Mouse (Mus musculus): Measurements from ENCODE around the gene Mas1. TPM values are rescaled to one million over a fixed set of nuclear protein-coding genes. Genes with fewer than 3 reads are reported as not detected.
A peak's percentile ranks its signal among the peaks of the same experiment; 100 is the strongest.

The Mas1 gene
- total RNA-seq, 1 experiment = not detected

- peaks cover 0 to 2% of the 10 kb centered on the region in 2 experiments; a peak in 1 of 4 replicates for H3K4me1 ChIP-seq (ENCODE audit: control insufficient read depth in 2 of 2, insufficient read depth in 2 of 2, low read length in 2 of 2, poor library complexity in 1 of 2)
- H3K4me3 ChIP-seq (ENCODE audit: insufficient read depth in 1 of 2, low read depth in 1 of 2, low read length in 2 of 2, poor library complexity in 1 of 2, severe bottlenecking in 1 of 2) = peak overlapping the region; percentile 60 to 71; a peak in 3 of 4 replicates
- H3K36me3 ChIP-seq (ENCODE audit: control insufficient read depth, insufficient read depth, low read length, poor library complexity, severe bottlenecking) = peaks cover 27% of the 10 kb centered on the region
- in situ Hi-C loops (cut with MboI; ENCODE audit: low sequenced_read_pairs in 2 of 2, unreplicated experiment in 2 of 2) = no loop called here
- H3K9me3 ChIP-seq (ENCODE audit: control insufficient read depth, insufficient read depth, low read depth, low read length) = no peaks in the 10 kb centered on the region
- DNase-seq (ENCODE audit: low read depth, low spot score) = no peak
- H3K27ac ChIP-seq (ENCODE audit: insufficient read depth, low read depth, low read length, poor library complexity, severe bottlenecking) = no peak overlapping the region
- TF ChIP-seq HCFC1 (IDR thresholded peaks at IDR 0.05; ENCODE audit: borderline replicate concordance, insufficient read depth, low read length) (no peak), ZC3H11A (IDR thresholded peaks at IDR 0.05; ENCODE audit: borderline replicate concordance, low read depth, low read length) (no peak), MAFK (IDR thresholded peaks at IDR 0.05; ENCODE audit: insufficient read depth, low read depth, low read length) (no peak), ZNF384 (IDR thresholded peaks at IDR 0.05; ENCODE audit: low read depth, low read length) (peak; percentile 61; the same call in 1 of the 2 replicates), CHD2 (IDR thresholded peaks at IDR 0.05; ENCODE audit: low read depth, low read length) (no peak)
- peak overlapping the region; percentile 59; the same call in 1 of the 2 replicates for H3K9ac ChIP-seq (ENCODE audit: insufficient read depth, low read depth, low read length, poor library complexity, severe bottlenecking)
Observed at GRCm38 (mm10) chr17:12910391-12910790, 42.4 kb upstream of the Mas1 start.

DNA sequence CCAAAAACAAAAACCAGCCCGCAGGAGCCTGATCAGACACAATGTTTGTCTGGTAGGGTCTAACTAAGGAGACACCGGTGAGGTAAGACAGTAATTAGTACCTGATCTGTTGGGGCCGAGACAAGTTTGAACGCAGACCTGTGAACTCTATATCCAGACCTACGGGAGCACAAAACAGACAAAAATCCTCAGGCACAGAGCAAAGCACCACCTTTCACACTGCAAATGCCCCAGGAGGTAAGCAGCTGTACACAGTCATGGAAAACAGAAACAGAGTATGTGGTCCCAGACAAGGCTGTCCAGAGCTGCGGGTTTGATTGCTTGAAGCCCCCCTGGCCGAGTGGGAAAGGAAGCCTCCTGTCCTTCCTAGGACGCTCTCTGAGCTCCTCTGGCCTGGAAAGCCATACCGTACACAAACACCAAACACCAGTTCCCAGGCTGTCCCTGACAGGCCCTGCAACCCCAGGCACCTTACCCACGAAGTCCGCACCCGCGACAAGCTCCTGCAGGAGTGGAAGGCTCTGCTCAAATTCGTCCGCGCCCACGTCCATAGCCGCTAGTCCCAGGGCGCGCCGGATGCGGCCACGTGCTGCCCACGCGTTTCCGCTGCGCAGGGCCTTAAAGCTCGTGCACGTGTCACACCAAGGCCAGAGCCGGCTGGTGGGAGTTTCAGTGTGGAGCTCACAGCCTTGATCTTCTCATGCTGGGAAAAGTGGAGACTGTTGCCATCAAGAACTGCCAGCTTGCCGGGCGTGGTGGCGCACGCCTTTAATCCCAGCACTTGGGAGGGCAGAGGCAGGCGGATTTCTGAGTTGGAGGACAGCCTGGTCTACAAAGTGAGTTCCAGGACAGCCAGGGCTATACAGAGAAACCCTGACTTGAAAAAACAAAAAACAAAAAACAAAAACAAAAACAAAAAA, 41.7 kb upstream of the Mas1 start, which contains the start of gene Pnldc1:
Gene Pnldc1, minus strand, starts transcription at position 870 of the 920 bp plus-strand sequence.
- Histone ChIP-seq H3K4me1 (ENCODE audit: control insufficient read depth in 2 of 2, insufficient read depth in 2 of 2, low read length in 2 of 2, poor library complexity in 1 of 2) (0 out of 4 replicates have a peak, but pooled peaks cover 0 to under 1% of the 10 kb centered on the region in 2 experiments), H3K4me3 (ENCODE audit: insufficient read depth in 1 of 2, low read depth in 1 of 2, low read length in 2 of 2, poor library complexity in 1 of 2, severe bottlenecking in 1 of 2) (peak within 1 kb of the TSS; percentile 60 to 71), H3K36me3 (ENCODE audit: control insufficient read depth, insufficient read depth, low read length, poor library complexity, severe bottlenecking) (peaks cover 33% of the 10 kb centered on the region), H3K9me3 (ENCODE audit: control insufficient read depth, insufficient read depth, low read depth, low read length) (no peaks in the 10 kb centered on the region), H3K27ac (ENCODE audit: insufficient read depth, low read depth, low read length, poor library complexity, severe bottlenecking) (no peak within 1 kb of the TSS), H3K9ac (ENCODE audit: insufficient read depth, low read depth, low read length, poor library complexity, severe bottlenecking) (peak within 1 kb of the TSS; percentile 59)
- TF ChIP-seq HCFC1 (IDR thresholded peaks at IDR 0.05; ENCODE audit: borderline replicate concordance, insufficient read depth, low read length) (0 out of 2 replicates have a peak, but pooled peaks have one; percentile 29), CHD2 (IDR thresholded peaks at IDR 0.05; ENCODE audit: low read depth, low read length) (no peak)
- in situ Hi-C loops (cut with MboI; ENCODE audit: low sequenced_read_pairs in 2 of 2, unreplicated experiment in 2 of 2) = no loop called here
- peak; percentile 46 for DNase-seq (ENCODE audit: low read depth, low spot score)

GRCm38 (mm10) chr17:12906436-12906835, 38.5 kb upstream of the Mas1 start:
- no peaks in the 10 kb centered on the region for H3K9me3 ChIP-seq (ENCODE audit: control insufficient read depth, insufficient read depth, low read depth, low read length)
- H3K9ac ChIP-seq (ENCODE audit: insufficient read depth, low read depth, low read length, poor library complexity, severe bottlenecking) = no peak overlapping the region
- TF ChIP-seq HCFC1 (IDR thresholded peaks at IDR 0.05; ENCODE audit: borderline replicate concordance, insufficient read depth, low read length) = no peak
- no peak for TF ChIP-seq CHD2 (IDR thresholded peaks at IDR 0.05; ENCODE audit: low read depth, low read length)
- no peak for TF ChIP-seq ZC3H11A (IDR thresholded peaks at IDR 0.05; ENCODE audit: borderline replicate concordance, low read depth, low read length)
- TF ChIP-seq MAFK (IDR thresholded peaks at IDR 0.05; ENCODE audit: insufficient read depth, low read depth, low read length) = no peak
- TF ChIP-seq ZNF384 (IDR thresholded peaks at IDR 0.05; ENCODE audit: low read depth, low read length) = no peak
- no peak for DNase-seq (ENCODE audit: low read depth, low spot score)
- no peak overlapping the region for H3K4me3 ChIP-seq (ENCODE audit: insufficient read depth in 1 of 2, low read depth in 1 of 2, low read length in 2 of 2, poor library complexity in 1 of 2, severe bottlenecking in 1 of 2)
- in situ Hi-C loops (cut with MboI; ENCODE audit: low sequenced_read_pairs in 2 of 2, unreplicated experiment in 2 of 2) = no loop called here
- H3K27ac ChIP-seq (ENCODE audit: insufficient read depth, low read depth, low read length, poor library complexity, severe bottlenecking) = no peak overlapping the region
- H3K36me3 ChIP-seq (ENCODE audit: control insufficient read depth, insufficient read depth, low read length, poor library complexity, severe bottlenecking) = peaks cover 35% of the 10 kb centered on the region
- H3K4me1 ChIP-seq (ENCODE audit: control insufficient read depth in 2 of 2, insufficient read depth in 2 of 2, low read length in 2 of 2, poor library complexity in 1 of 2) = no peaks in the 10 kb centered on the region

- Histone ChIP-seq H3K36me3 (ENCODE audit: control insufficient read depth, insufficient read depth, low read length, poor library complexity, severe bottlenecking) (peaks cover 36% of the 10 kb centered on the region), H3K4me1 (ENCODE audit: control insufficient read depth in 2 of 2, insufficient read depth in 2 of 2, low read length in 2 of 2, poor library complexity in 1 of 2) (0 out of 4 replicates have a peak, but pooled peaks cover 0 to 2% of the 10 kb centered on the region in 2 experiments), H3K9me3 (ENCODE audit: control insufficient read depth, insufficient read depth, low read depth, low read length) (no peaks in the 10 kb centered on the region), H3K9ac (ENCODE audit: insufficient read depth, low read depth, low read length, poor library complexity, severe bottlenecking) (no peak overlapping the region), H3K4me3 (ENCODE audit: insufficient read depth in 1 of 2, low read depth in 1 of 2, low read length in 2 of 2, poor library complexity in 1 of 2, severe bottlenecking in 1 of 2) (no peak overlapping the region), H3K27ac (ENCODE audit: insufficient read depth, low read depth, low read length, poor library complexity, severe bottlenecking) (no peak overlapping the region)
- in situ Hi-C loops (cut with MboI; ENCODE audit: low sequenced_read_pairs in 2 of 2, unreplicated experiment in 2 of 2) = no loop called here
- no peak for DNase-seq (ENCODE audit: low read depth, low spot score)
- TF ChIP-seq ZC3H11A (IDR thresholded peaks at IDR 0.05; ENCODE audit: borderline replicate concordance, low read depth, low read length) (no peak), HCFC1 (IDR thresholded peaks at IDR 0.05; ENCODE audit: borderline replicate concordance, insufficient read depth, low read length) (no peak), MAFK (IDR thresholded peaks at IDR 0.05; ENCODE audit: insufficient read depth, low read depth, low read length) (no peak), ZNF384 (IDR thresholded peaks at IDR 0.05; ENCODE audit: low read depth, low read length) (no peak), CHD2 (IDR thresholded peaks at IDR 0.05; ENCODE audit: low read depth, low read length) (no peak)
Observed at GRCm38 (mm10) chr17:12905810-12906209, 37.9 kb upstream of the Mas1 start.
